Mouse (Mus musculus) heart, postnatal 0 days (tissue): Measurements from ENCODE around the gene Igfbp7. TPM values are rescaled to one million over a fixed set of nuclear protein-coding genes. Genes with fewer than 3 reads are reported as not detected.

Source experiments
- ATAC-seq: fragments of 200-750 bp; cut with Nextera tagmentation; 2 replicates; pipeline ENCODE4 v1.8.0; 2017; ENCODE audit warnings: low read depth, moderate number of reproducible peaks, moderate library complexity; ENCODE audit not compliant: insufficient read depth
- DNase-seq: peaks from one replicate; pipeline ENCODE4 v3.0.0-alpha.2; 2016; ENCODE audit warnings: low spot score
- H3K27ac ChIP-seq: fragments of 300-500 bp; sonication (generic); 2 replicates; pipeline ENCODE4 v1.5.1; 2014; ENCODE audit warnings: low read depth, mild to moderate bottlenecking
- H3K27me3 ChIP-seq: fragments of 300-500 bp; sonication (generic); 2 replicates; pipeline ENCODE4 v1.6.1; 2014; ENCODE audit warnings: low read length, mixed read lengths; ENCODE audit not compliant: control insufficient read depth, insufficient read depth
- H3K36me3 ChIP-seq: fragments of 300-500 bp; sonication (generic); replicated peaks from 2 replicates; pipeline ENCODE4 v1.6.1; 2014; ENCODE audit warnings: low read length, mixed read lengths; ENCODE audit not compliant: control insufficient read depth, insufficient read depth
- H3K4me1 ChIP-seq: fragments of 300-500 bp; sonication (generic); 2 replicates; pipeline ENCODE4 v1.6.1; 2014; ENCODE audit warnings: antibody characterized with exemption; ENCODE audit not compliant: control insufficient read depth, insufficient read depth
- H3K4me2 ChIP-seq: fragments of 300-500 bp; sonication (generic); 2 replicates; pipeline ENCODE4 v1.6.1; 2014; ENCODE audit warnings: low read depth, mild to moderate bottlenecking, low read length, moderate library complexity
- H3K4me3 ChIP-seq: fragments of 300-500 bp; sonication (generic); 2 replicates; pipeline ENCODE4 v1.5.1; 2014; ENCODE audit warnings: low read depth, low read length
- H3K9ac ChIP-seq: fragments of 300-500 bp; sonication (generic); replicated peaks from 2 replicates; pipeline ENCODE4 v1.6.1; 2014; ENCODE audit warnings: low read depth, low read length, mixed read lengths
- H3K9me3 ChIP-seq: fragments of 300-500 bp; sonication (generic); replicated peaks from 2 replicates; pipeline ENCODE4 v1.6.1; 2016; ENCODE audit warnings: low read length; ENCODE audit not compliant: control insufficient read depth
- CTCF ChIP-seq: IDR thresholded peaks from 2 replicates; pipeline ENCODE4 v1.5.1; 2016; ENCODE audit warnings: antibody characterized with exemption, control low read depth, low read depth
- EP300 ChIP-seq: IDR thresholded peaks from 2 replicates; pipeline ENCODE4 v1.6.1; 2016; ENCODE audit warnings: antibody characterized with exemption, low read depth
- whole genome bisulfite sequencing: fragments of 180-500 bp; shearing (Covaris S2); extraction: QIAGEN DNeasy Blood & Tissue Kit; methylation state at CpG from one replicate; pipeline ENCODE4 v1.1.7; 2014; 5-methylcytosine and 5-hydroxymethylcytosine counted together
- polyA plus RNA-seq: library from polyadenylated mRNA; unstranded; fragments of >200 nt; fragmentation: Nextera tagmentation; extraction: Ambion mirVana; gene quantifications from 2 replicates; pipeline ENCODE4 v1.2.1, GENCODE M21; 2015
- total RNA-seq: library from RNA; depleted of rRNA; stranded (reverse); fragments of >200 nt; gene quantifications from 2 replicates; pipeline ENCODE4 v1.2.3, GENCODE M21; 2014; ENCODE audit warnings: low replicate concordance; rRNA removed

Igfbp7 gene
- total RNA-seq, result 106 and 151 TPM in 2 replicates
- 218 and 230 TPM in 2 replicates for polyA plus RNA-seq

DNA sequence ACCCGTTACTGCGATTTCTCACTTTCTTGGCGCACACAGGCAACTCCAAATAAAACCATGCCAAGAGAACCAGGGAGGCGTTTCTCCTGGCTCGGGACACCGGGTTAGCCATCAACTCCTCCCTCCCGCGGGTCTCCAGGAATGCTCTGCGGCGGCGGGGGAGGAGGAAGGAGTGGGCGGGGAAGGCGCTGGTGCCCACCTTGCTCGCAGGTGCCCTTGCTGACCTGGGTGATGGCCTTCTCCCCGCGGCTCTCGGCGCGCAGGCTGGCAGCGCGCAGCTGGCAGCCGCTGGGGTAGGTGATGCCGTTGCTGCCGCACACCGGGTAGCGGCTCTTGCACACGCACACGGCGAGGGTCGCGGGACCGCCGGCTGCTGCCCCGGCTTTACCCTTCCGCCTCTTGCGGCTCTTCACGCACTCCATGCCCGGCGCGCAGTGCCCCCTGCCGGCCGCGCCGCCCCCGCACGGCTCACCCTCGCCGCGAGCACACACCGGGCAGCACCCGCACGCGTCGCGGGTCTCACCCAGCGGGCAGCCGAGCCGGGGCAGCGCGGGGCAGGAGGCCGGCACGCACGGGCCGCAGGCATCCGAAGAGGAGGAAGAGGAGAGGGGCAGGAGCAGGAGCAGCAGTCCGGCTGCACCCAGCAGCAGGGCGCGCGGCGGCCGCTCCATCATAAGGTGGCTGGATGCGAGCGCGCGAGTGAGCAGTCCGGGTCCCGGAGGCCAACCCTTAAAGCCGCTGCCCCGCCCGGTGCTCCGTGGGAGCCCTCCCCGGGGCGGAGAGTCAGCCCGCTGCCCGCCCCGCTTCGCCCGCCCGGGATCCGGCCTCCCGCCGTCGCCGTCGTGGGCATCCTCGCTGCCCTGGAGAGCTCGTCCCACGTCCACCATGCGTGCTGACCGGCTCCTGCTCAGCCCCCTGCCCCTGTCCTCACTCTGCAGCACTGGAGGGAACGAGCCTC lies at the start of gene Igfbp7:
TSS of gene Igfbp7 (minus strand) at position 701 of the 958 bp plus-strand sequence.
- Histone ChIP-seq H3K36me3 (no peaks in the 10 kb centered on the region), H3K4me3 (peak within 1 kb of the TSS; percentile 67), H3K4me1 (0 out of 2 replicates have a peak, but pooled peaks cover 7% of the 10 kb centered on the region), H3K9ac (peak within 1 kb of the TSS; percentile 70), H3K27ac (peak within 1 kb of the TSS; percentile 89), H3K27me3 (peaks cover 19% of the 10 kb centered on the region; the same call in 1 of the 2 replicates), H3K4me2 (peak within 1 kb of the TSS; percentile 87), H3K9me3 (no peaks in the 10 kb centered on the region)
- TF ChIP-seq CTCF (peak; percentile 47), EP300 (no peak)
- 4% methylated on average over 90 of the region's 101 CpGs for WGBS
- peak; percentile 84 for ATAC-seq
- DNase-seq, result peak; percentile 32

GRCm38 (mm10) chr5:77452103-77452502 lies 44.3 kb upstream of the Igfbp7 start:
- Histone ChIP-seq H3K36me3 (no peaks in the 10 kb centered on the region), H3K27ac (no peak overlapping the region), H3K4me3 (no peak overlapping the region), H3K27me3 (no peaks in the 10 kb centered on the region), H3K4me1 (no peaks in the 10 kb centered on the region), H3K4me2 (no peak overlapping the region), H3K9me3 (no peaks in the 10 kb centered on the region), H3K9ac (no peak overlapping the region)
- 62% methylated on average over 6 of the region's 6 CpGs for WGBS
- no peak for TF ChIP-seq EP300
- TF ChIP-seq CTCF, result no peak
- ATAC-seq (no peak), DNase-seq (no peak)

GRCm38 (mm10) chr5:77449531-77449930 lies 41.7 kb upstream of the Igfbp7 start:
- TF ChIP-seq EP300, result no peak
- no peak for TF ChIP-seq CTCF
- 80% methylated on average over 7 of the region's 7 CpGs for WGBS
- no peak overlapping the region for H3K4me3 ChIP-seq
- no peak overlapping the region for H3K4me2 ChIP-seq
- H3K4me1 ChIP-seq, result no peaks in the 10 kb centered on the region
- DNase-seq, result no peak
- no peaks in the 10 kb centered on the region for H3K27me3 ChIP-seq
- H3K36me3 ChIP-seq, result no peaks in the 10 kb centered on the region
- no peak for ATAC-seq
- H3K9ac ChIP-seq, result no peak overlapping the region
- H3K27ac ChIP-seq, result no peak overlapping the region
- H3K9me3 ChIP-seq, result no peaks in the 10 kb centered on the region

GRCm38 (mm10) chr5:77445431-77445830 lies 37.6 kb upstream of the Igfbp7 start:
- Histone ChIP-seq H3K36me3 (no peaks in the 10 kb centered on the region), H3K27me3 (no peaks in the 10 kb centered on the region), H3K4me3 (no peak overlapping the region), H3K9ac (no peak overlapping the region), H3K4me2 (no peak overlapping the region), H3K9me3 (no peaks in the 10 kb centered on the region), H3K4me1 (no peaks in the 10 kb centered on the region), H3K27ac (no peak overlapping the region)
- DNase-seq, result no peak
- no peak for ATAC-seq
- 86% methylated on average over 4 of the region's 4 CpGs for WGBS
- TF ChIP-seq EP300, result no peak
- TF ChIP-seq CTCF, result no peak

- no peaks in the 10 kb centered on the region for H3K9me3 ChIP-seq
- H3K4me2 ChIP-seq, result no peak overlapping the region
- no peak for TF ChIP-seq EP300
- no peak for TF ChIP-seq CTCF
- no peak for DNase-seq
- H3K36me3 ChIP-seq, result no peaks in the 10 kb centered on the region
- 80% methylated on average over 8 of the region's 8 CpGs for WGBS
- no peak overlapping the region for H3K4me3 ChIP-seq
- no peak for ATAC-seq
- H3K27me3 ChIP-seq, result no peaks in the 10 kb centered on the region
- no peak overlapping the region for H3K9ac ChIP-seq
- no peak overlapping the region for H3K27ac ChIP-seq
- H3K4me1 ChIP-seq, result no peaks in the 10 kb centered on the region
These were observed 36.2 kb upstream of the Igfbp7 start for GRCm38 (mm10) chr5:77443889-77444573.
